In genomic region chr17:9962893-9963436, GRCm38 (mm10) we compare ENCODE assay signal across 27 mouse cellular contexts.
DNase-seq lines count a peak whose midpoint lies in the region; ATAC-seq and TF ChIP-seq lines count a peak whose summit lies in the region.
"Had no signal": no experiment of that assay in that cellular context is flagged by ENCODE, and none has a peak within 500 bp of the region (broad histone marks: within the 10 kb centered on the region; RNA-seq: fewer than 3 reads in every experiment).

No protein-coding gene starts in this region.

- no peak overlapping the region for H3K4me3 ChIP-seq in heart, postnatal 0 days (ENCODE audit: low read depth, low read length)
- H3K4me3 ChIP-seq in heart, embryonic 10.5 days = no peak overlapping the region
- H3K4me3 ChIP-seq in kidney, embryonic 16.5 days (ENCODE audit: low read length) = no peak overlapping the region
- H3K4me3 ChIP-seq in lung, postnatal 0 days (ENCODE audit: low read depth, low read length) = no peak overlapping the region
- no peak overlapping the region for H3K4me3 ChIP-seq in lung, adult 2 months (replicated peaks; ENCODE audit: extremely low read depth, low read depth, low read length)
- H3K4me3 ChIP-seq: embryonic facial prominence, embryonic 10.5 days; embryonic facial prominence, embryonic 15.5 days; forebrain, embryonic 12.5 days; hindbrain, embryonic 13.5 days; layer of hippocampus, adult 2 months; left cerebral cortex, adult 2 months; limb, embryonic 12.5 days; liver, embryonic 15.5 days; stomach, embryonic 15.5 days had no signal

- TF ChIP-seq CTCF in heart, postnatal 0 days (IDR thresholded peaks at IDR 0.05; ENCODE audit: low read depth) = no peak
- no peak for TF ChIP-seq CTCF in lung, postnatal 0 days (IDR thresholded peaks at IDR 0.05)
- TF ChIP-seq CTCF in lung, adult 2 months (IDR thresholded peaks at IDR 0.05; ENCODE audit: insufficient read depth, low read length) = no peak

- H3K36me3 ChIP-seq in heart, postnatal 0 days (replicated peaks; ENCODE audit: control insufficient read depth, insufficient read depth, low read length) = no peaks in the 10 kb centered on the region
- H3K36me3 ChIP-seq in heart, embryonic 10.5 days = no peaks in the 10 kb centered on the region
- H3K36me3 ChIP-seq in kidney, embryonic 16.5 days (ENCODE audit: insufficient read depth, low read length) = no peaks in the 10 kb centered on the region
- no peaks in the 10 kb centered on the region for H3K36me3 ChIP-seq in lung, postnatal 0 days (ENCODE audit: insufficient read depth, low read length)
- H3K36me3 ChIP-seq: embryonic facial prominence, embryonic 10.5 days; embryonic facial prominence, embryonic 15.5 days; forebrain, embryonic 12.5 days; hindbrain, embryonic 13.5 days; limb, embryonic 12.5 days; liver, embryonic 15.5 days; stomach, embryonic 15.5 days had no signal

- H3K9me3 ChIP-seq in heart, postnatal 0 days (replicated peaks; ENCODE audit: control insufficient read depth, low read length) = no peaks in the 10 kb centered on the region
- H3K9me3 ChIP-seq in heart, embryonic 10.5 days = no peaks in the 10 kb centered on the region
- no peaks in the 10 kb centered on the region for H3K9me3 ChIP-seq in kidney, embryonic 16.5 days (ENCODE audit: low read length)
- H3K9me3 ChIP-seq in lung, postnatal 0 days (ENCODE audit: low read length) = no peaks in the 10 kb centered on the region
- H3K9me3 ChIP-seq: embryonic facial prominence, embryonic 10.5 days; embryonic facial prominence, embryonic 15.5 days; forebrain, embryonic 12.5 days; hindbrain, embryonic 13.5 days; limb, embryonic 12.5 days; liver, embryonic 15.5 days; stomach, embryonic 15.5 days had no signal

- no peak overlapping the region for H3K27ac ChIP-seq in heart, postnatal 0 days (ENCODE audit: low read depth)
- H3K27ac ChIP-seq in heart, embryonic 10.5 days = no peak overlapping the region
- no peak overlapping the region for H3K27ac ChIP-seq in kidney, embryonic 16.5 days (ENCODE audit: low read length)
- H3K27ac ChIP-seq in lung, postnatal 0 days (ENCODE audit: low read length) = no peak overlapping the region
- H3K27ac ChIP-seq: embryonic facial prominence, embryonic 10.5 days; embryonic facial prominence, embryonic 15.5 days; forebrain, embryonic 12.5 days; hindbrain, embryonic 13.5 days; layer of hippocampus, adult 2 months; left cerebral cortex, adult 2 months; limb, embryonic 12.5 days; liver, embryonic 15.5 days; stomach, embryonic 15.5 days had no signal

- TF ChIP-seq POLR2A in lung, adult 2 months (IDR thresholded peaks at IDR 0.05; ENCODE audit: borderline replicate concordance, extremely low read depth, low read depth, low read length) = no peak

- no peak overlapping the region for H3K4me2 ChIP-seq in heart, postnatal 0 days (ENCODE audit: low read depth, low read length)
- no peak overlapping the region for H3K4me2 ChIP-seq in kidney, embryonic 16.5 days (replicated peaks; ENCODE audit: low read depth, low read length)
- no peak overlapping the region for H3K4me2 ChIP-seq in lung, postnatal 0 days (replicated peaks; ENCODE audit: low read depth, low read length)
- H3K4me2 ChIP-seq: embryonic facial prominence, embryonic 15.5 days; forebrain, embryonic 12.5 days; hindbrain, embryonic 13.5 days; limb, embryonic 12.5 days; liver, embryonic 15.5 days; midbrain, embryonic 11.5 days; stomach, embryonic 15.5 days had no signal

- peaks cover 14% of the 10 kb centered on the region for H3K4me1 ChIP-seq in heart, postnatal 0 days (ENCODE audit: control insufficient read depth, insufficient read depth)
- H3K4me1 ChIP-seq in heart, embryonic 10.5 days = peaks cover 6% of the 10 kb centered on the region
- peaks cover 16% of the 10 kb centered on the region; the same call in 1 of the 2 replicates for H3K4me1 ChIP-seq in kidney, embryonic 16.5 days (ENCODE audit: insufficient read depth, low read length)
- H3K4me1 ChIP-seq in lung, postnatal 0 days (ENCODE audit: insufficient read depth, low read depth, low read length) = no peaks in the 10 kb centered on the region
- peaks cover 1% of the 10 kb centered on the region; the same call in 1 of the 2 replicates for H3K4me1 ChIP-seq in lung, adult 2 months (ENCODE audit: control insufficient read depth, insufficient read depth, low read length)
- H3K4me1 ChIP-seq: embryonic facial prominence, embryonic 10.5 days; embryonic facial prominence, embryonic 15.5 days; liver, embryonic 15.5 days; stomach, embryonic 15.5 days had no signal

- H3K27me3 ChIP-seq in heart, postnatal 0 days (ENCODE audit: control insufficient read depth, insufficient read depth, low read length) = no peaks in the 10 kb centered on the region
- H3K27me3 ChIP-seq in heart, embryonic 10.5 days (ENCODE audit: insufficient read depth, poor library complexity, severe bottlenecking) = no peaks in the 10 kb centered on the region
- H3K27me3 ChIP-seq in kidney, embryonic 16.5 days (ENCODE audit: insufficient read depth, low read length) = no peaks in the 10 kb centered on the region; the same call in 1 of the 2 replicates
- no peaks in the 10 kb centered on the region for H3K27me3 ChIP-seq in lung, postnatal 0 days (replicated peaks; ENCODE audit: insufficient read depth, low read length)
- H3K27me3 ChIP-seq: embryonic facial prominence, embryonic 15.5 days; forebrain, embryonic 12.5 days; hindbrain, embryonic 13.5 days; liver, embryonic 15.5 days; stomach, embryonic 15.5 days had no signal

- 39% methylated on average over 10 of the region's 10 CpGs for WGBS in heart, postnatal 0 days
- WGBS in heart, embryonic 10.5 days = 62% methylated on average over 10 of the region's 10 CpGs
- 27% methylated on average over 10 of the region's 10 CpGs for WGBS in kidney, embryonic 16.5 days
- WGBS in lung, postnatal 0 days = 40% methylated on average over 10 of the region's 10 CpGs
- WGBS in lung, adult 2 months = 43% methylated on average over 10 of the region's 10 CpGs

- H3K9ac ChIP-seq in heart, postnatal 0 days (replicated peaks; ENCODE audit: low read depth, low read length) = no peak overlapping the region
- no peak overlapping the region for H3K9ac ChIP-seq in kidney, embryonic 16.5 days (replicated peaks; ENCODE audit: low read length)
- H3K9ac ChIP-seq in lung, postnatal 0 days (replicated peaks; ENCODE audit: low read depth) = no peak overlapping the region
- H3K9ac ChIP-seq: embryonic facial prominence, embryonic 15.5 days; forebrain, embryonic 12.5 days; forebrain, postnatal 0 days; hindbrain, embryonic 13.5 days; limb, embryonic 12.5 days; liver, embryonic 15.5 days; stomach, embryonic 15.5 days had no signal

- no peak for TF ChIP-seq EP300 in heart, postnatal 0 days (IDR thresholded peaks at IDR 0.05; ENCODE audit: low read depth)
- TF ChIP-seq EP300 in lung, postnatal 0 days (IDR thresholded peaks at IDR 0.05) = peak; percentile 70

- 0 out of 2 replicates have a peak, but pooled peaks have one; percentile 14 for ATAC-seq in heart, postnatal 0 days (ENCODE audit: insufficient read depth, low read depth)
- ATAC-seq in kidney, embryonic 16.5 days (ENCODE audit: low FRiP score, low TSS enrichment) = peak; percentile 54; the same call in 1 of the 2 replicates
- ATAC-seq in lung, postnatal 0 days = peak; percentile 60
- ATAC-seq: activated CD4-positive, CD25-positive, alpha-beta regulatory T cell, adult 4 months; forebrain, postnatal 0 days; intestine, embryonic 16.5 days; midbrain, embryonic 16.5 days had no signal

- no peak for DNase-seq in heart, postnatal 0 days (ENCODE audit: low spot score)
- no peak for DNase-seq in heart, embryonic 10.5 days (ENCODE audit: low spot score)
- DNase-seq in kidney, adult 18-20 months = no peak
- DNase-seq in lung, postnatal 0 days (ENCODE audit: low spot score) = peak; percentile 45
- DNase-seq in lung, adult 2 months = no peak
- DNase-seq: adrenal gland, adult 2 months; adrenal gland, postnatal 36 days; B cell, adult 2 months; cerebellum, adult 8-10 months; cerebellum, postnatal 25 days; forebrain, postnatal 0 days; lung, postnatal 10 days; right cerebral cortex, postnatal 25 days had no signal
